Mouse (Mus musculus): ENCODE data around the gene Exd2. TPM values are rescaled to one million over a fixed set of nuclear protein-coding genes. Genes with fewer than 3 reads are reported as not detected.

Gene Exd2
- polyA plus RNA-seq, 1 experiment = 8.7 TPM

Other genes with a start within 250 kb of the Exd2 start
- gene Actn1, start 202.7 kb upstream of the Exd2 start, polyA plus RNA-seq (2012; ENCODE audit: insufficient read depth, insufficient read length, missing spikeins) = 2.9 and 3.3 TPM in 2 replicates
- 7.7 and 15.5 TPM in 2 replicates for gene Dcaf5, start 26.5 kb upstream of the Exd2 start, polyA plus RNA-seq (2012; ENCODE audit: insufficient read depth, insufficient read length, missing spikeins)
- gene Galnt16, start 55.2 kb downstream of the Exd2 start, polyA plus RNA-seq (2012; ENCODE audit: insufficient read depth, insufficient read length, missing spikeins) = 3.1 and 4.1 TPM in 2 replicates
- 16.8 and 20.8 TPM in 2 replicates for gene Slc39a9, start 180.8 kb downstream of the Exd2 start, polyA plus RNA-seq (2012; ENCODE audit: insufficient read depth, insufficient read length, missing spikeins)
- 21.9 and 23.5 TPM in 2 replicates for gene Erh, start 181.2 kb downstream of the Exd2 start, polyA plus RNA-seq (2012; ENCODE audit: insufficient read depth, insufficient read length, missing spikeins)
- not detected in 2 replicates for gene Plekhd1, start 229.5 kb downstream of the Exd2 start, polyA plus RNA-seq (2012; ENCODE audit: insufficient read depth, insufficient read length, missing spikeins)